Mouse (Mus musculus) midbrain, embryonic 11.5 days (tissue): ENCODE measurements at regions not wholly inside any gene's neighbourhood (a gene's known extent, or its start where the extent isn't known, plus 50 kb on each side); places are given as distances from the start of the nearest gene placed in this dataset.

Source experiments
- ATAC-seq: fragments of 200-750 bp; cut with Nextera tagmentation; 2 replicates; pipeline ENCODE4 v1.8.0; 2017; ENCODE audit warnings: moderate TSS enrichment, moderate library complexity; ENCODE audit not compliant: low FRiP score
- DNase-seq: peaks from one replicate; pipeline ENCODE4 v3.0.0; 2015; ENCODE audit warnings: low spot score; ENCODE audit errors: missing footprints
- H3K27ac ChIP-seq: fragments of 300-500 bp; sonication (generic); 2 replicates; pipeline ENCODE4 v1.5.1; 2014; ENCODE audit warnings: low read depth, low read length
- H3K27me3 ChIP-seq: fragments of 300-500 bp; sonication (generic); 2 replicates; pipeline ENCODE4 v1.6.1; 2014; ENCODE audit warnings: mild to moderate bottlenecking, low read length, moderate library complexity, mixed read lengths; ENCODE audit not compliant: control insufficient read depth, insufficient read depth
- H3K36me3 ChIP-seq: fragments of 300-500 bp; sonication (generic); 2 replicates; pipeline ENCODE4 v1.6.1; 2014; ENCODE audit warnings: mild to moderate bottlenecking, low read length, moderate library complexity, mixed read lengths; ENCODE audit not compliant: control insufficient read depth, insufficient read depth
- H3K4me1 ChIP-seq: fragments of 300-500 bp; sonication (generic); 2 replicates; pipeline ENCODE4 v1.6.1; 2014; ENCODE audit warnings: low read length; ENCODE audit not compliant: control insufficient read depth, insufficient read depth
- H3K4me2 ChIP-seq: fragments of 300-500 bp; sonication (generic); 2 replicates; pipeline ENCODE4 v1.6.1; 2014; ENCODE audit warnings: mild to moderate bottlenecking, moderate library complexity
- H3K4me3 ChIP-seq: fragments of 300-500 bp; sonication (generic); 2 replicates; pipeline ENCODE4 v1.5.1; 2014; ENCODE audit warnings: low read depth, low read length
- H3K9ac ChIP-seq: fragments of 300-500 bp; sonication (generic); 2 replicates; pipeline ENCODE4 v1.6.1; 2014; ENCODE audit warnings: low read length
- H3K9me3 ChIP-seq: fragments of 300-500 bp; sonication (generic); 2 replicates; pipeline ENCODE4 v1.6.1; 2016; ENCODE audit warnings: low read length; ENCODE audit not compliant: control insufficient read depth
- WGBS: fragments of 180-500 bp; shearing (Covaris S2); extraction: QIAGEN DNeasy Blood & Tissue Kit; methylation state at CpG from one replicate; pipeline ENCODE4 v1.1.7; 2014; 5-methylcytosine and 5-hydroxymethylcytosine counted together

GRCm38 (mm10) chr17:4461541-4461940, 532.6 kb upstream of the Arid1b start:
- ATAC-seq (no peak), DNase-seq (no peak)
- Histone ChIP-seq H3K4me1 (no peaks in the 10 kb centered on the region), H3K9me3 (no peaks in the 10 kb centered on the region), H3K9ac (no peak overlapping the region), H3K4me2 (no peak overlapping the region), H3K4me3 (no peak overlapping the region), H3K27me3 (no peaks in the 10 kb centered on the region), H3K36me3 (no peaks in the 10 kb centered on the region), H3K27ac (no peak overlapping the region)
- WGBS, result 92% methylated on average over 2 of the region's 2 CpGs

- no peaks in the 10 kb centered on the region for H3K36me3 ChIP-seq
- H3K9me3 ChIP-seq, result no peaks in the 10 kb centered on the region
- H3K4me3 ChIP-seq, result no peak overlapping the region
- no peaks in the 10 kb centered on the region for H3K4me1 ChIP-seq
- no peak overlapping the region for H3K27ac ChIP-seq
- 81% methylated on average over 2 of the region's 2 CpGs for WGBS
- no peak for ATAC-seq
- no peaks in the 10 kb centered on the region for H3K27me3 ChIP-seq
- H3K4me2 ChIP-seq, result no peak overlapping the region
- DNase-seq, result no peak
- no peak overlapping the region for H3K9ac ChIP-seq
Observed at GRCm38 (mm10) chr17:4464286-4464880, 529.7 kb upstream of the Arid1b start.

- no peaks in the 10 kb centered on the region for H3K27me3 ChIP-seq
- no peak overlapping the region for H3K4me2 ChIP-seq
- H3K4me1 ChIP-seq, result no peaks in the 10 kb centered on the region
- no peak overlapping the region for H3K27ac ChIP-seq
- H3K4me3 ChIP-seq, result no peak overlapping the region
- no peaks in the 10 kb centered on the region for H3K36me3 ChIP-seq
- H3K9me3 ChIP-seq, result no peaks in the 10 kb centered on the region
- ATAC-seq (no peak), DNase-seq (no peak)
- 86% methylated on average over 6 of the region's 6 CpGs for WGBS
- H3K9ac ChIP-seq, result no peak overlapping the region
Observed at GRCm38 (mm10) chr17:4465741-4466140, 528.4 kb upstream of the Arid1b start.

GRCm38 (mm10) chr17:4472412-4472811, 521.7 kb upstream of the Arid1b start:
- Histone ChIP-seq H3K36me3 (no peaks in the 10 kb centered on the region), H3K9me3 (no peaks in the 10 kb centered on the region), H3K4me1 (no peaks in the 10 kb centered on the region), H3K4me2 (no peak overlapping the region), H3K9ac (no peak overlapping the region), H3K4me3 (no peak overlapping the region), H3K27me3 (no peaks in the 10 kb centered on the region), H3K27ac (no peak overlapping the region)
- ATAC-seq (no peak), DNase-seq (no peak)
- WGBS, result 73% methylated on average over 5 of the region's 5 CpGs

GRCm38 (mm10) chr17:4474350-4474749, 519.8 kb upstream of the Arid1b start:
- Histone ChIP-seq H3K9me3 (no peaks in the 10 kb centered on the region), H3K4me3 (no peak overlapping the region), H3K36me3 (no peaks in the 10 kb centered on the region), H3K9ac (no peak overlapping the region), H3K4me1 (no peaks in the 10 kb centered on the region), H3K27me3 (no peaks in the 10 kb centered on the region), H3K4me2 (no peak overlapping the region), H3K27ac (no peak overlapping the region)
- WGBS, result 80% methylated on average over 5 of the region's 5 CpGs
- DNase-seq (no peak), ATAC-seq (no peak)

- Histone ChIP-seq H3K4me2 (no peak overlapping the region), H3K36me3 (no peaks in the 10 kb centered on the region)
- WGBS, result 91% methylated on average over 3 of the region's 3 CpGs
Observed at GRCm38 (mm10) chr17:4475665-4476064, 518.5 kb upstream of the Arid1b start.

GRCm38 (mm10) chr17:4494392-4494791, 499.7 kb upstream of the Arid1b start:
- Histone ChIP-seq H3K4me1 (peaks cover 6% of the 10 kb centered on the region), H3K36me3 (no peaks in the 10 kb centered on the region), H3K9ac (no peak overlapping the region), H3K27ac (no peak overlapping the region), H3K27me3 (no peaks in the 10 kb centered on the region), H3K9me3 (no peaks in the 10 kb centered on the region), H3K4me2 (no peak overlapping the region), H3K4me3 (no peak overlapping the region)
- WGBS, result 96% methylated on average over 2 of the region's 2 CpGs
- DNase-seq (no peak), ATAC-seq (no peak)

More at GRCm38 (mm10) chr17:4475665-4476064, 518.5 kb upstream of the Arid1b start:
- Histone ChIP-seq H3K9ac (no peak overlapping the region), H3K27me3 (no peaks in the 10 kb centered on the region), H3K4me3 (no peak overlapping the region), H3K27ac (no peak overlapping the region), H3K4me1 (no peaks in the 10 kb centered on the region), H3K9me3 (no peaks in the 10 kb centered on the region)
- no peak for DNase-seq
- ATAC-seq, result no peak

GRCm38 (mm10) chr17:4500504-4500903, 493.6 kb upstream of the Arid1b start:
- peaks cover 6% of the 10 kb centered on the region for H3K4me1 ChIP-seq

GRCm38 (mm10) chr17:4501029-4501428, 493.1 kb upstream of the Arid1b start:
- no peak for DNase-seq
- H3K9ac ChIP-seq, result no peak overlapping the region
- H3K4me2 ChIP-seq, result no peak overlapping the region
- H3K9me3 ChIP-seq, result no peaks in the 10 kb centered on the region
- WGBS, result 90% methylated on average over 1 of the region's 1 CpGs
- H3K4me1 ChIP-seq, result peaks cover 6% of the 10 kb centered on the region
- no peak overlapping the region for H3K4me3 ChIP-seq
- no peaks in the 10 kb centered on the region for H3K36me3 ChIP-seq
- no peaks in the 10 kb centered on the region for H3K27me3 ChIP-seq
- no peak for ATAC-seq
- H3K27ac ChIP-seq, result no peak overlapping the region

More at GRCm38 (mm10) chr17:4500504-4500903, 493.6 kb upstream of the Arid1b start:
- DNase-seq (no peak), ATAC-seq (no peak)
- Histone ChIP-seq H3K36me3 (no peaks in the 10 kb centered on the region), H3K9ac (no peak overlapping the region), H3K27me3 (no peaks in the 10 kb centered on the region), H3K27ac (no peak overlapping the region), H3K4me2 (no peak overlapping the region), H3K4me3 (no peak overlapping the region), H3K9me3 (no peaks in the 10 kb centered on the region)
- WGBS, result 80% methylated on average over 5 of the region's 5 CpGs
